Mouse (Mus musculus) heart, postnatal 25 days (tissue): ENCODE data around the gene Nms. TPM values are rescaled to one million over a fixed set of nuclear protein-coding genes. Genes with fewer than 3 reads are reported as not detected.

Source experiments
- DNase-seq: peaks from one replicate; pipeline ENCODE4 v3.0.0; 2022; ENCODE audit warnings: low spot score
- intact Hi-C: fragments of 180-260 bp; cut with DNase I; formaldehyde crosslinking; loops from one replicate; pipeline ENCODE4 v1.15.1; 2025
- total RNA-seq, 2 experiments: library from RNA; stranded (reverse); gene quantifications; 2 replicates each; pipeline ENCODE4 v1.2.3; 2021

The Nms gene
- total RNA-seq, 2 experiments from 2014 or later = not detected

GRCm38 (mm10) chr1:38988357-38988756 lies 49.4 kb downstream of the Nms start:
- intact Hi-C loops = no loop called here
- DNase-seq = no peak

DNA sequence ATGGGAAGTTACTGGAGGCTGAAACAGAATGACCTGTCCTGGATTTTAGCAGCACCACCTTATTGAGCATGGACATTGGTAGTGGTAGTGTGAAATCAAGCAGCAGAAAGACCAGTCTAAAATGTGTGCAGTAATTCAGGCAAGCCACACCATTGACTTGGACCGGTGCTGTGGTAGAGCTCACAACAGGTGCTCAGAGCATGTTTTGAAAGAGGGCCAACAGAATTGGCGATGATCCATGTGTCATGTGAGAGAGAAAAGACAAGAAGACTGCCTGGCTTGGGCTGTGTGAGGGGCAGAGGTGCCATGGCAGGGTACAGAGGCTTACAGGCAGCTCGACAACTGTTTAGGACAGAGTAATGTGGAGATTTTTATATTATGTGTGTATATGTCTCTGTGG lies 53.4 kb downstream of the Nms start:
- intact Hi-C loops = no loop called here
- DNase-seq = no peak

Other genes starting within 250 kb of the Nms start
- gene Lonrf2, start 102.4 kb upstream of the Nms start, total RNA-seq = 1 to 10 TPM; 3.4 to 4.2 TPM
- gene Chst10, start 41.0 kb upstream of the Nms start, total RNA-seq = under 1 TPM; 0.29 to 0.34 TPM
- 10 to 100 TPM; 68.6 to 72.8 TPM for gene Pdcl3, start 46.5 kb downstream of the Nms start, total RNA-seq